Mouse (Mus musculus) thymus, postnatal 36 days (tissue): ENCODE measurements at regions not wholly inside any gene's neighbourhood (a gene's known extent, or its start where the extent isn't known, plus 50 kb on each side); places are given as distances from the start of the nearest gene placed in this dataset.
"Not testable (repeated sequence)": the region's sequence is repeated elsewhere in the genome, so short reads cannot be mapped to it uniquely, and the experiment has no call there.

Experiments
- DNase-seq, 2 experiments: peaks; one replicate each; pipeline ENCODE4 v3.0.0; 2022; ENCODE audit warnings: mixed read lengths in 2 of 2

DNA sequence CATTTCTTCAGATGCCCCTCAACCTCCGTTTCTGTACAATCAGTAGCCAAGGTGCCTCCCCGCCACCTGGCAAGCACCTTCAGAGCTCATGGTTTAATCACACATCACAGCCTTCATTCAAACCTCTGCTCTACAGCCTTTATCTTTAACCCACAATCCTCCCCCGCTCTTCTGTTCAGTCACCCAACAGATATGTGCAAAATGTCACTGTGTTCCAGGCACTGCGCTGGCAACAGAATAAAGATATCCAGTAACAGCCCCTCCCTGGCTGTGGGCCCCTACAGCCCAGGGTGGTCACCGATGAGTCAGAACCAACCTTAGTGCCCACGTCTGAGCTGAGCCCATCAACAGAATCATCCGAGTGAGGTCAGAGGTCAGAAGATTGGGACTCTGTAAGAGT lies 54.3 kb upstream of the Ddr1 start:
- no peak for DNase-seq

DNA sequence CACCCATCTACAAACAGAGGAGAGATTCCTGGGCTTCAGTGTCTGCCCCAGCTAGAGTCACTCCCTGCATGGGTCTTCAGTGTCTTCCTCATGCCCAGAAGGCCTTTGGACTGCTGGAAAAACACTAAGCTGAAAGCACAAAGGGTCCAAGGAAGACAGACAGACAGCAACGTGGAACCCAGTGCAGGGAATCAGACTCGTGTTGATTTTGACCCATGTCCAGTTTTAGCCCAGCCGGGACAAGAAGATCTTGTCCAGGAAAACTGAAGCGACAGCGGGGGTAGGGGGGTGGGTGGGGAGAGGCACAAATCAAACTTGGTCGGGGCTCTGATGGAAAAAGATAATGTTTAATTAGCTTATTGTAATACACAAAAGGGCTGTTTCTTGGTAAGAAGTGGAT lies 55.3 kb upstream of the Ddr1 start:
- DNase-seq, result no peak

DNA sequence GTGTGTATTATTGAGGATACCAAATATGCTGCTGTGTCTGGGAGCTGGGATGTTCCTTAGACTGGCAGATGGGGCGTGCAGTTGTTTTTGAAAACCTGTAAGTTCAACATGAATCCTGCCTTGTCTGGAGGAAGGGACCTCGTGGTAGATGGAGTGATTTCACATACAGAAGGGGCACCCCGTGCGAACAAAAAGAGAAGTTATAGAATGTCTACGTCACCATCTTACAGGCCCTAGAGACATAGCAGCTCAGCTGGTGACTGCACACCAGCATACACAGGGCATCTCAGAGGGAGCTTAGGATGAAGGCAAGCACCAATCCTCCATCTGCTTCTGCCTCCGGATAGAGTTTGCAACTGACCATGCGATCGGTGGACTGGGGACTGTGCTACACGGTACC lies 58.2 kb upstream of the Ddr1 start:
- DNase-seq, result no peak

DNA sequence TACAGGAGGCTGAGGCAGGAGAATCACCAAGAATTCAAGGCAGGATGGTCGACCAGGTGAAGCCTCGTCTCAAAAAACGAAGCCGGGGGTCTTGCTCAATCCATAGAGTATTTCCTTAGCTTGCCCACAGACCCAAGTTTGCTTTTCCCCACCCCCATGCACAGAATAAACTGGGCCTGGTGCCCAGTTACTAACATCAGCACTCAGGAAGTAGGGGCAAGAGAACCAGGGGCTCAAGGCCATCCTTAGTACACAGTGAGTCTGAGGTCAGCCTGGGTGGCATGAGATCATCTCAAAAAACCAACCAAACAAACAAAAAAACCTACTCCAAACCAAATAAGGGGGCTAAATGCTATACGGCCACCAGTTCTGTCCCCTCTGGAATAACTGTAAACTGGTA lies 58.4 kb upstream of the Ier3 start:
- DNase-seq, result no peak

DNA sequence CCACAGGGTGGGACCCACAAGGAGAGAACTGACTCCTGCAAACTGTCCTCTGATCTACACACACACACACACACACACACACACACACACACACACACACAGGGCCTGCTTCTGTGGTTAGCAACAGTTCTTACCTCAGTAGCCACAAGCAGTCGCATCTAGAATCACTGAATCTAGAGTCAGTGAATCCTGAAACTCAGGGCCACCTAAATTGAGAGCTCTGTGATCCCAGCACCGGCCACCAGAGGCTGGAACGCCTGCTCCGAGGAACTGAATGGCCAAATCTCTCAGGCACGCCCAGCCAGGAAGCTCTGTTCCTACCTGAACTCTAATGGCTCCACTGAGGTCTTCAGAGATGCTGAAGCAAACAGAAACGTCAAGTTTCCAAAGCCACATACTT lies 57.6 kb upstream of the Ier3 start:
- DNase-seq, result peak; percentile 29 to 50

DNA sequence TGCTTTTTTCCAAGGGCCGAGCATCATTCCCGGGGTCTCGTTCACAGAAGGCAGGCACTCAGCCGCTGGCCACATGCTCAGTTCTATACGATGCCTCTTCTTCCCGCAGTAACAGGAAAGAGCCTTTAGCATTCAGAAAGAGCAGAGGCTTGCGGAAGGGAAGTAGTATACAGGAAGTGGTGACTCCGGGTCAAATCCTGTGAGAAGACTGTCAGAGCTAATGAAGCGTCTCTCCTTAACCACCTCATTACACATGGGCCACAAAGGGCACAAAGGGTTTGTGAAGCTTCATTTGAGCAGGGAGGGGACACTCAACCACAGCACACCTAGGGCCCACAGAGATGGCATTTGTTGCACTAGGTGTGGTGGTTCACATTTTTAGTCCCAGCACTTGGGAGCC lies 55.1 kb upstream of the Ier3 start:
- DNase-seq, result peak; percentile 30 to 31

DNA sequence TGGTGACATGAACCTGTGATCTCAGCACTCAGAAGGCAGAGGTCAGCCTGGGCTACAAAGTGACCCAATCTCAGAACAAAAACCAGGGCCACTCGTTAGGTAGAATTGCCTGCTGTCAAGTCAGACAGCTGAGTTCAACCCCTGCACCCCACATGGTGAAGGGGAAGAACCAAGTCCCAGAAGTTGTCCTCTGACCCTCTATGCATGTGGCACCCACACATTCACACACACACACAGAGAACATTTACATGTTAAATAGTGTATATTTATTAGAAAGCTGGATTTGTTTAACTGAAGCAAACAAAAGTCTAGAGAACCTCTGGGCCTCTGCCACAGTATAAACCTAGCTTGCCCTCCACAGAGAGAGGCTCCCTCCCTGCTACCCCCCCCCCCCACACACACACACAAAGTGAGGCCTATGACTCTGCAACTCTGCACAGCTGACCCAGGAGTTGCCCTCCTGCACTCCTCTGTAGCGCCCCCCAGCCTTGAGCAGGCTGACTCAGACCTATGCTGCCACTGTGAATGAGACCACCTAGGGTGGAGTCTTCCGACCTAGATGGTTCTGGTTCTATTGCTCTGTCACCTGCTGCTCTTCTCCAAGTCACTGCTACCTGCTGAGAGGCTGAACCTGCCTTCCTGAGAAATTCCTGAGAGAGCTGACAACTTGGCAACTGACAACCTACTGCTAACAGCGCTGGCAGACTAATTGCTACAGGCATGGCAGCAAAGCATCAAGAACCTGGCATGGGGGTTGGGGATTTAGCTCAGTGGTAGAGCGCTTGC lies 52.1 kb upstream of the Ier3 start:
- no peak for DNase-seq

DNA sequence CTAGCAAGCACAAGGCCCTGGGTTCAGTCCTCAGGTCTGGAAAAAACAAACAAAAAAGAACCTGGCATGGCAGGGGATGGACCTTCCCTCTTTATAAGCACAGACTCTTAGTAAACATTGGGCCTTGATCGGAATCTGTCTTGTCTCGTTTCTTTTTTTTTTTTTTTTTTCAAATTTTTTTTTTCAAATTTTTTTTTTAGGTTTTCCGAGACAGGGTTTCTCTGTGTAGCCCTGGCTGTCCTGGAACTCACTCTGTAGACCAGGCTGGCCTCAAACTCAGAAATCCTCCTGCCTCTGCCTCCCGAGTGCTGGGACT lies 51.6 kb upstream of the Ier3 start:
- DNase-seq, result not testable (repeated sequence)

DNA sequence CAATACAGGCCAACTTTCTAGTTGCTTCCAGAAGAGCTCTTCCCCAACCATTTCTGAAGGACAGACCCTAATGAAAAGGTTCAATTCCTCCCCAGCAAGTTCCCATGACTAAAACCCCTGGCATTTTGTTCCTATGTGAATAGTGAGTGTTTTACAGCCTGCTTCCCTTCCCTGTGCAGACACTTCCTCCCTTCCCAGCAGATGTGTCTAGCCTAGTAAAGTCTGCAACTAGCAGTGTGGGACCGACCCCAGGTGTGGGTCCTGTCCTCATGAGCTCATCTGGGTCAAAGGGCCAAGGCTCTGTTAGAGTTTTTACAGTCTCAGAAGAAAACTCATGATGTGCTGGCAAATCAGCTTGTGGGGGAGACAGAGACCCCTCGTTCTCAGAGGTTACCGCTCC lies 50.9 kb upstream of the Ier3 start:
- no peak for DNase-seq

DNA sequence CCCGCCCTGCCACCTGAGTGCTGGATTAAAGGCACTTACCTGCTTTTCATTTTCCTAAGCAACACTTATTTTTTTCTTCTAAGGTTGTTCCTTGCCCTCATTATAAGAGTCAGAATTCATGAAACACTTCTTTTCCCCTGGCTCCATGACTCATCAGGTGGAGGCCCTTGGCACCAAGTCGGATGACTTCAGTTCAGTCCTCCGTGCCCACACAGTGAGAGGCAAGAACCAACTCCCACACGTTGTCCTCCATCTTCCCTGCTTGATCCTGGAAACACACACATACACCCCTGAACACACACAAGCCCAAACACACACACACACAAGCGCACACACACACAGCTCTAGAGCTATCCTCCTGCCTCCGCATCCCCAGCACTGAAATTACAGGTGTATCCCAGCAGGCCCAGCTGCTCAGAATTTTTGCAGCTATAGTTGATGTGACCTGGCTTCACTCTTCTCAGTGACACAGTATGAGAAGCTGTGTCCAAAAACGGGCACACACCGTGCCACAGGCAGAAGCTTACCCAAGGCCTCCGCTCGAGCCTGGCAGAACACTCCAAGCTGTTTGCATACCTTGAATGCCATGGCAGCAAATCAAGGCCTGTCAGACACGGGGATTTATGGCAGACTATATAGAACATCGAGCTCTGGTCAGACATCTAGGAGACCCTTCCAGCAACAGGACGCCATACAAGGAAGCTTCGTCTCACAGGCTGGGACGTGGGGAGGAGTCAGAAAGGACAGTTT lies 49.7 kb upstream of the Ier3 start:
- DNase-seq, result no peak
